Mouse (Mus musculus): Measurements from ENCODE around the gene Brdt.
A peak's percentile ranks its signal among the peaks of the same experiment; 100 is the strongest.
"Not testable (repeated sequence)": the region's sequence is repeated elsewhere in the genome, so short reads cannot be mapped to it uniquely, and the experiment has no call there.

The Brdt gene

GRCm38 (mm10) chr5:107342891-107343290 lies 11.9 kb downstream of the Brdt start:
- no peak for DNase-seq

GRCm38 (mm10) chr5:107346214-107346613 lies 15.3 kb downstream of the Brdt start:
- DNase-seq, result no peak

GRCm38 (mm10) chr5:107352566-107352965 lies 21.6 kb downstream of the Brdt start:
- DNase-seq, result no peak

GRCm38 (mm10) chr5:107353981-107354380 lies 23.0 kb downstream of the Brdt start:
- no peak for DNase-seq

- DNase-seq, result no peak
Observed at GRCm38 (mm10) chr5:107355801-107356200, 24.8 kb downstream of the Brdt start.

GRCm38 (mm10) chr5:107357723-107358122 lies 26.8 kb downstream of the Brdt start:
- no peak for DNase-seq

- DNase-seq, result peak; percentile 84
Observed at GRCm38 (mm10) chr5:107359395-107360053, 28.6 kb downstream of the Brdt start.

GRCm38 (mm10) chr5:107360054-107360730 lies 29.2 kb downstream of the Brdt start:
- DNase-seq, result no peak

GRCm38 (mm10) chr5:107370040-107370439 lies 39.1 kb downstream of the Brdt start:
- DNase-seq, result no peak

- no peak for DNase-seq
Observed at GRCm38 (mm10) chr5:107371335-107371734, 40.4 kb downstream of the Brdt start.

- no peak for DNase-seq
Observed at GRCm38 (mm10) chr5:107373256-107373655, 42.3 kb downstream of the Brdt start.

GRCm38 (mm10) chr5:107386448-107386847 lies 55.5 kb downstream of the Brdt start:
- DNase-seq, result not testable (repeated sequence)

- no peak for DNase-seq
Observed at GRCm38 (mm10) chr5:107387788-107388187, 56.8 kb downstream of the Brdt start.

GRCm38 (mm10) chr5:107389373-107389772 lies 58.4 kb downstream of the Brdt start:
- DNase-seq, result no peak

- DNase-seq, result no peak
Observed at GRCm38 (mm10) chr5:107394437-107394836, 63.5 kb downstream of the Brdt start.

GRCm38 (mm10) chr5:107402436-107402835 lies 71.5 kb downstream of the Brdt start, which contains the start of gene Ephx4:
TSS of gene Ephx4 (plus strand) at chr5:107402736.
- DNase-seq, result no peak

GRCm38 (mm10) chr5:107403011-107403946 lies 72.3 kb downstream of the Brdt start:
- peak; percentile 59 for DNase-seq

GRCm38 (mm10) chr5:107403947-107404684 lies 73.2 kb downstream of the Brdt start:
- peak; percentile 66 for DNase-seq

GRCm38 (mm10) chr5:107405361-107405760 lies 74.4 kb downstream of the Brdt start:
- peak; percentile 60 for DNase-seq

- DNase-seq, result no peak
Observed at GRCm38 (mm10) chr5:107410305-107410704, 79.3 kb downstream of the Brdt start.

GRCm38 (mm10) chr5:107411326-107411725 lies 80.4 kb downstream of the Brdt start:
- no peak for DNase-seq

- no peak for DNase-seq
Observed at GRCm38 (mm10) chr5:107412285-107412684, 81.3 kb downstream of the Brdt start.

- no peak for DNase-seq
Observed at GRCm38 (mm10) chr5:107415098-107415497, 84.1 kb downstream of the Brdt start.

All from right cerebral cortex, postnatal 25 days (tissue).